Mouse (Mus musculus) kidney, adult 2 months (tissue): Measurements from ENCODE around the gene Nrarp.

Experiments used
- CTCF ChIP-seq: fragments of 200-500 bp; conservative IDR thresholded peaks from 2 replicates; pipeline ENCODE4 v1.5.1; 2011; ENCODE audit warnings: low read depth, mild to moderate bottlenecking, control low read depth, low read length, moderate library complexity, mixed read lengths; ENCODE audit not compliant: insufficient read depth, insufficient read length
- POLR2A ChIP-seq: fragments of 200-500 bp; IDR thresholded peaks from one replicate; pipeline ENCODE4 v1.6.1; 2011; ENCODE audit warnings: low read depth, low read length, control low read depth

- TF ChIP-seq POLR2A (no peak), CTCF (no peak)
Measured at GRCm38 (mm10) chr2:25170326-25171100, 10.0 kb upstream of the Nrarp start.
